Mouse (Mus musculus): ENCODE measurements around the gene Capns2. TPM values are rescaled to one million over a fixed set of nuclear protein-coding genes. Genes with fewer than 3 reads are reported as not detected.

Gene Capns2
- not detected for polyA plus RNA-seq (2017; shearing (Covaris generic))

DNA sequence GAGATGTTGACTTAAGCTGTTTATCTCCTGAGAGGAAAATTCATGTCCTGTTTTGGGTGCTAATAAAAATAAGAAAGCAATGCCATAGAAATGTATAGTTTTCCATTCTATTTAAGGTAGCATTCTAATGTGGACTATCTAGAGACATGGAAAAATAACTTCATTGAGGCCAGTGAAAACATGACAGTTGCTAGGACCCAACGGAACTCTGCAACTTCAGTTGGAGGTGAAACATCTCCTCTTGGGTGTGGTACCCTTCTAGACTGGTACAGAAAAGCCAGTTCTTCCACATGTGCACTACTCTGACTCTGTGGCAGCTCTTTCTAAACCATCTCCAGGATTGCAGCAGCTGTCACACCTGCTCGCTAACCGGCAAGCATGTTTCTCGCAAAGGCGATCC, at the start of gene Capns2:
TSS of gene Capns2 (plus strand) at position 301 of the 400 bp plus-strand sequence.

GRCm38 (mm10) chr8:92855171-92855894, 45.9 kb upstream of the Capns2 start, which contains the start of gene Lpcat2:
Lpcat2 (plus strand) TSS chr8:92855339.

Other genes with a start within 250 kb of the Capns2 start
- not detected for gene Irx6, start 227.1 kb upstream of the Capns2 start, polyA plus RNA-seq (2017; shearing (Covaris generic))
- not detected for gene Mmp2, start 74.1 kb upstream of the Capns2 start, polyA plus RNA-seq (2017; shearing (Covaris generic))
- 0.83 TPM for gene Lpcat2, start 46.1 kb upstream of the Capns2 start, polyA plus RNA-seq (2017; shearing (Covaris generic))
- not detected for gene Slc6a2, start 58.7 kb downstream of the Capns2 start, polyA plus RNA-seq (2017; shearing (Covaris generic))
- not detected for gene Ces1a, start 146.8 kb downstream of the Capns2 start, polyA plus RNA-seq (2017; shearing (Covaris generic))
- gene Ces1b, start 178.6 kb downstream of the Capns2 start, polyA plus RNA-seq (2017; shearing (Covaris generic)): not detected
- gene Ces1c, start 229.9 kb downstream of the Capns2 start, polyA plus RNA-seq (2017; shearing (Covaris generic)): not detected

Data from CD4-positive, CD25-positive, alpha-beta regulatory T cell, adult 9 weeks (primary cell).